Mouse (Mus musculus): ENCODE data around the gene Mal. TPM values are rescaled to one million over a fixed set of nuclear protein-coding genes. Genes with fewer than 3 reads are reported as not detected.

The Mal gene
- total RNA-seq (2021), result 1 to 10 TPM; 3.9 to 7.9 TPM

- peak in 1 of 2 experiments; percentile 69 for DNase-seq (ENCODE audit: extremely low spot score in 1 of 2, low spot score in 2 of 2)
- intact Hi-C loops (cut with DNase I), result no loop called here
Observed at GRCm38 (mm10) chr2:127656086-127656720, at the start of gene Mal. Mal (minus strand) TSS chr2:127656695.

GRCm38 (mm10) chr2:127705267-127705666, 48.8 kb upstream of the Mal start:
- intact Hi-C loops (cut with DNase I), result no loop called here
- no peak for DNase-seq (ENCODE audit: extremely low spot score in 1 of 2, low spot score in 2 of 2)

DNA sequence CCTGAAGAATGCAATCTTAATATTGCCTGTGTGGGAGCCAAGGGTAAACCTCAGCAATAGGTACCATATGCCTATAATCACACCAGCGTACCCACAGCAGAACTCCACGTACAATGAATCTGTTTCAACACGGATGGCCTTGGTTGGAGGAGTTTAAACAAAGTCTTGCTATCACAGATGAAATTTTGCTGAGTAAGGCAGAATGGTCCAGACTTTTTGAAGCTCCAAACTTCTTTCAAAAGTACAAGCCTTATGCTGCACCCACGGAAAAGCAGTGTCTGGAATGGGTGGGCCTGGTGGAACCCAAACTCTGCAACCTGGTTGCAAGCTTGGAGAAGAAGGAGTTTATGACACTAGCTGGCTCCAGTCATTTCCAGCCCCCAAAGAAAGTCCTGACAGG, 32.7 kb upstream of the Mal start:
- intact Hi-C loops (cut with DNase I), result no loop called here
- no peak for DNase-seq (ENCODE audit: extremely low spot score in 1 of 2, low spot score in 2 of 2)

GRCm38 (mm10) chr2:127683687-127684331, 27.3 kb upstream of the Mal start:
- DNase-seq (ENCODE audit: extremely low spot score in 1 of 2, low spot score in 2 of 2), result peak; percentile 46 to 80
- intact Hi-C loops (cut with DNase I), result no loop called here

GRCm38 (mm10) chr2:127667843-127668506, 11.5 kb upstream of the Mal start:
- intact Hi-C loops (cut with DNase I), result loop anchor here (5.0 kb wide), 1 partner anchor 61 kb away; no protein-coding TSS in a partner anchor
- DNase-seq (ENCODE audit: extremely low spot score in 1 of 2, low spot score in 2 of 2), result peak in 1 of 2 experiments; percentile 8

DNA sequence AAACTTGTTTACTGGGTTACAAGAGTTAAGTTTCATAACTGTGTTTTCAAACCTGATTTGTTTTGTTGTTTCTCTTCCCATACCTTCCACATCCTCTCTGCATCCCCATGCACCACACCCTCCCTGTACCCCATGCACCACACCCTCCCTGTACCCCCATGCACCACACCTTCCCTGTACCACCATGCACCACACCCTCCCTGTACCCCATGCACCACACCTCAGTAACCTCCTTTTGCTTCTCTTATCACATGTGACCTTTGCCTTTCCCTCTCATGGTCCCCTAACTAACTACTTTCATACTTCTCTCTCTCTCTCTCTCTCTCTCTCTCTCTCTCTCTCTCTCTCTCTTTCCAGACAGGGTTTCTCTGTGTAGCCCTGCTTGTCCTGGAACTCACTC, 10.5 kb upstream of the Mal start:
- intact Hi-C loops (cut with DNase I), result loop anchor here (5.0 kb wide), 1 partner anchor 60 kb away; no protein-coding TSS in a partner anchor

DNA sequence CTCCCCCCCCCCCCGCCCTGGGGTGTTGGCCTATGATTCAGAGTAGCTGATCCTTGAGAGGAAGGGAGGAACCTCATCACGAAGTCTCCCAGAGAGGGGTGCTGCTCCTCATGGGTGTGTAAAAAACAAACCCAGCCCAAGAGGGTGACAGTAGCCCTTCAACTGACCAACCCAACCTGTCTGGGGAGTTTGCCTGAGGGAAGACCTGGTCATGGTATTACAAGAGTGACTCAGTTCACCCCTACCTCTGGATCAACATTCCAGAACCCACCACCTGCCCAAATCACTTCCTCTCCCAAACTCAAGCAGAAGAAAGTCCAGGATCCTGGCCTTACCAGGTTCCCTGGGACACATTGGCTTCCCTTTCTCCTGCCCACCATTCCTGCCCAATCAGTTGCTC, 6.2 kb upstream of the Mal start:
- DNase-seq (ENCODE audit: extremely low spot score in 1 of 2, low spot score in 2 of 2), result no peak
- intact Hi-C loops (cut with DNase I), result no loop called here

More for the DNA sequence above, 10.5 kb upstream of the Mal start:
- no peak for DNase-seq (ENCODE audit: extremely low spot score in 1 of 2, low spot score in 2 of 2)

GRCm38 (mm10) chr2:127655419-127655818, 1.1 kb downstream of the Mal start:
- DNase-seq (ENCODE audit: extremely low spot score in 1 of 2, low spot score in 2 of 2), result no peak
- intact Hi-C loops (cut with DNase I), result no loop called here

- no peak for DNase-seq (ENCODE audit: extremely low spot score in 1 of 2, low spot score in 2 of 2)
- intact Hi-C loops (cut with DNase I), result no loop called here
Observed at GRCm38 (mm10) chr2:127654786-127655185, 1.7 kb downstream of the Mal start.

DNA sequence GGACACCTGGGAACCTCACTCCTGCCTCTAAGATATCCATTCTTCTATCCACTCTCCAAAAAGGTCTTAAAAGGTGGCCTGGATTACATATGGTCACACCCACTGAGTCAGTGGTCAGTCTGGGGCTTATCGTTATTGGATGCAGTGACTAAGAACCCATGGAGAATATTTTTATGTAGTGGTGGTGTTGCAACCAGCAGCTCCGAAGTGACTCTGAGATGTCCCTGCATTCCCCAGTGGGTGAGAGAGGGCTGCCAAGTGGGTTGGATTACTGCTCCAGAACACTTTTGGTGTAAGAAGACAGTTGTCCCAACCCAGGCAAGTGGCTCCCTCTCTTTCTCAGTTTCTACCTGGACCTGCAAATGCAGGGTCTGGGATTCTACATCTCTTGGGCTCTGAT, 3.7 kb downstream of the Mal start:
- no peak for DNase-seq (ENCODE audit: extremely low spot score in 1 of 2, low spot score in 2 of 2)
- intact Hi-C loops (cut with DNase I), result no loop called here

GRCm38 (mm10) chr2:127652335-127652734, 4.2 kb downstream of the Mal start:
- DNase-seq (ENCODE audit: extremely low spot score in 1 of 2, low spot score in 2 of 2), result no peak
- intact Hi-C loops (cut with DNase I), result no loop called here

DNA sequence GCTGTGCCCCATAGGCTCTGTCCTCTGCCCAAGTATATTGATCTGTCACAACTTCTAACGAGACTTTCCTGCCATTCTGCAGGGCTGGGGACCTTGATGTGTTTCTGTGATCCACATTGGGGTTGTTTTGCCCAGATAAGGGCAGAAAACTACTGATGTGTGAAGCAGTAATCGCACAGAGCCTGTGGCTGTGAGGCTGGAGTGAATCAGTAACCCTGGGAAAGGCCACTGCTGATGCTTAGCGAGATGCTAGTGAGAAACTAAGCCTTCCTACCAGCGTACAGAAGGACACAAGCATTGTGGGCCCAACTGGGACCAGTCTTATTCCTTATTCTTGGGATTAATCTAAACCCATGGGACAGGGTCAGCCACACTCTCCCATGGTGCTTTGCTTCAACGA, 4.9 kb downstream of the Mal start:
- intact Hi-C loops (cut with DNase I), result no loop called here
- no peak for DNase-seq (ENCODE audit: extremely low spot score in 1 of 2, low spot score in 2 of 2)

DNA sequence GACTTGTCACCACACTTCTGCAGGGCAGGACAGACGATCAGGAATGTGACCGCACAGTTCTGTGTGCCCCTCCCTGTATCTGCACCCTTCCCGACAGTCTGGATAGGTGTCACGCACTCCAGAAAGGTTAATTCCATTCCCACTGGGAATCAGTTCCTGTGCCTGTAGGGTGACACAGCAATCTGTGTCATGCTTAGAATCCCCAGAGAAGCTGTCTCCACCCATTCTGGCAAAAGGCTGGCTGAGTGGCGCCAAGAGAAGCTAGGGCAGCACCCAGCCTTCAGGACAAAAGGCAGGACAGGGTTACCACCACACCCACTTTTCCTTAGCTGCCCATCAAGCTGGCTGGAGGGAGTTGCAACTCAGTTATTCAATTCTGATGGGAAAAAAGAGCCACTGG, 6.6 kb downstream of the Mal start:
- no peak for DNase-seq (ENCODE audit: extremely low spot score in 1 of 2, low spot score in 2 of 2)
- intact Hi-C loops (cut with DNase I), result no loop called here

GRCm38 (mm10) chr2:127648145-127648544, 8.3 kb downstream of the Mal start:
- intact Hi-C loops (cut with DNase I), result no loop called here
- no peak for DNase-seq (ENCODE audit: extremely low spot score in 1 of 2, low spot score in 2 of 2)

DNA sequence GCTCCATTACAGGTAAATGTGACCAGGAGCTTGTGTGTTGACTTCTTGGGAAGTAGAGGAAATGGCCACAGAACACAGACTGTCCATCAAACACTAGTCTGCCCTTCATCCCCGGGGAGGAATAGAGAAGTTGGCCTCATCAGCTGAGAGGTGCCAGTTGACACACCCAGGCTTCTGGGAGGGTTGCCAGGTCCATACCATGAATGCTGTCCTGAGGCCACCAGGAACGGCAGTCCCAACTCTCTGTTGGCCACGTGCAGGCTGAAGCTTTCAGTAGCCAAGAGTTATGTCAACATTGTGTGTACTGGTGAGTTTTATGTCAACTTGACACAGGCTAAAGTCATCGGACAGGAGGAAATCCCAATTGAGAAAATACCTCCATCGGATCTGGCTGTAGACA, 9.6 kb downstream of the Mal start:
- intact Hi-C loops (cut with DNase I), result no loop called here
- DNase-seq (ENCODE audit: extremely low spot score in 1 of 2, low spot score in 2 of 2), result no peak

- intact Hi-C loops (cut with DNase I), result no loop called here
- peak in 1 of 2 experiments; percentile 46 for DNase-seq (ENCODE audit: extremely low spot score in 1 of 2, low spot score in 2 of 2)
Observed at GRCm38 (mm10) chr2:127643728-127644704, 12.5 kb downstream of the Mal start.

GRCm38 (mm10) chr2:127638973-127639372, 17.5 kb downstream of the Mal start:
- intact Hi-C loops (cut with DNase I), result no loop called here

DNA sequence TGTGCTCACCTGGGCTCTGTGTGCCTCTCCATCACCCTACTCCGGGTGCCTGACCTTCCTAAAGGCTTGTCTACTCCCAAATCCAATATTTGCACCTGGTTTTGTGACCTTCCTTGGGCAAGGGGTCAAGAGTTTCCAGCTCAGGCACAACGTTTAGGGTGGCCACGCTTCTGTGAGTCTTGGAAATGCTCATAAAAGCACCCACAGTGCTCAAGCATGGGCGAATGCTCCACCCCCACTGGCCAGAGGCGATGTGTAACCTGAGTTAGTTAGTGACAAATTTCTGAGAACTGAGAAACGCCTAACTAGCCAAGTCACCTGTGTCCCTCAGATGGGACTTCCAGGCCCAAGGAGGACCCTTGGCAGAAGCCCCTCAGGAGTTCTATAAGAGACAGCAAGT, 20.9 kb downstream of the Mal start:
- intact Hi-C loops (cut with DNase I), result no loop called here
- no peak for DNase-seq (ENCODE audit: extremely low spot score in 1 of 2, low spot score in 2 of 2)

More at GRCm38 (mm10) chr2:127638973-127639372, 17.5 kb downstream of the Mal start:
- DNase-seq (ENCODE audit: extremely low spot score in 1 of 2, low spot score in 2 of 2), result no peak

- intact Hi-C loops (cut with DNase I), result no loop called here
Observed at GRCm38 (mm10) chr2:127632601-127633000, 23.9 kb downstream of the Mal start.

More at GRCm38 (mm10) chr2:127632601-127633000, 23.9 kb downstream of the Mal start:
- DNase-seq (ENCODE audit: extremely low spot score in 1 of 2, low spot score in 2 of 2), result no peak
